Mouse (Mus musculus): ENCODE measurements around the gene Disp2.

The Disp2 gene

DNA sequence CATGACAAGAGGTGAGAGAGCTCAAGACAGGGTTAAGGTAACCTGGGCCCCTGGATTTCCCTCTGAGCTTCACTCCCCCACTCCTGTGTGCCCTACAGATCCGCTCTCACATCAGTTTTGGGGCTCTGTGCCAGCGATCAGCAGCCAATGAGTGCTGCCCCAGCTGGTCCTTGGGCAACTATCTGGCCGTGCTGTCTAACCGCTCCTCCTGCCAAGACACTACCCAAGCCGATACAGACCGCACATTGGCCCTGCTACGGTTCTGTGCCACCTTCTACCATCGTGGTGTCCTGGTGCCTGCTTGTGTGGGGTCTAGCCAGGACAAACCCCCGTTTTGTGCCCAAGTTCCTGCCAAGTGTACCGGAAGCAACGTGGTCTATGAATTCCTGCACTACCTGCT, 10.0 kb downstream of the Disp2 start:
- DNase-seq (ENCODE audit: low spot score) = no peak

- no peak for DNase-seq (ENCODE audit: low spot score)
Measured at GRCm38 (mm10) chr2:118790221-118790550, 10.7 kb downstream of the Disp2 start.

- DNase-seq (ENCODE audit: low spot score) = peak; percentile 86
Measured at GRCm38 (mm10) chr2:118790551-118791525, 11.3 kb downstream of the Disp2 start.

DNA sequence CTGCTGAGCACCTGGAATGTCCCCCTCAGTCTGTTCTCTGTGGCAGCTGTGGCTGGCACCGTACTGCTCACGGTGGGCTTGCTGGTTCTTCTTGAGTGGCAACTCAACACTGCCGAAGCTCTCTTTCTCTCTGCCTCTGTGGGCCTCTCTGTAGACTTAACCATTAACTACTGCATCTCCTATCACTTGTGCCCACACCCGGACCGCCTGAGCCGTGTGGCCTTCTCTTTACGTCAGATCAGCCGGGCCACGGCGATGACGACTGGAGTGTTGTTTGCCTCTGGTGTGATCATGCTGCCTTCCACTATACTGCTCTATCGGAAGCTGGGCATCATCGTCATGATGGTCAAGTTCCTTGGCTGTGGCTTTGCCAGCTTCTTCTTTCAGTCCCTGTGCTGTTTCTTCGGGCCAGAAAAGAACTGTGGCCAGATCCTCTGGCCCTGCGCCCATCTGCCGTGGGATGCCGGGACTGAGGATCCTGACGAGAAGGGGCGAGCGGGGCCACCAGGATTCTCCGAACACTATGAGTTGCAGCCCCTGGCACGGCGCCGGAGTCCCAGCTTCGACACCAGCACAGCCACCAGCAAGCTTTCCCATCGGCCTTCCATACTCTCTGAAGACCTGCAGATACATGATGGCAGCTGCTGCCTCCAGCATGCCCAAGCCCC, 12.2 kb downstream of the Disp2 start:
- DNase-seq (ENCODE audit: low spot score) = no peak

- no peak for DNase-seq (ENCODE audit: low spot score)
Measured at GRCm38 (mm10) chr2:118792259-118792613, 12.7 kb downstream of the Disp2 start.

- no peak for DNase-seq (ENCODE audit: low spot score)
Measured at GRCm38 (mm10) chr2:118793636-118794035, 14.1 kb downstream of the Disp2 start.

DNA sequence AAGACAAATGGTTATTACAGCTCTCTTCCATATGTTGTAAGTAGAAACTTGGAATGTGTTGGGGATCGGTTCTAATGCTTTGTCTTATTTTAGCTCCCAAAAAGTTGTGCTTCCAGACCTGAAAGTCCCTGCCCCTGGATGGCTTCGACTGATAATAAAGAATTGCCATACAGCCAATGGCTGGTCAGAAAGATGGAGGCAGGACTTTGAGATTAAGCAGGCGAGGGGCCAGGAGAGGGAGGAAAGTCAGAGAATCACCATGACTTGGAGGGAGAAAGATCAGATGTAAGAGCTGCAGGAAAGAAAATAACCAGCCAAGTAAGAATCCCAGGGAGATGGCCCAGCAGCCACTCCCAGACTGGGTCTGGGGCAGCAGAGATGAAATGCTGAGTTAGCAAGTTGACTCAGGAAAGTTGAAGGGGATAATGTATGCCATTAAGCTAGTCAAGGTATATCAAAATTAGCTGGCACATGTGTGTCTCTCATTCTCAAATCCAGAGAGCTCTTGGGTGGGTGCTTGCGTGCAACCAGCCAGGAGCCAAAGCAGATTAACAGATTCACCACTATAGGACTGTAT, 23.1 kb downstream of the Disp2 start:
- DNase-seq (ENCODE audit: low spot score) = no peak

DNA sequence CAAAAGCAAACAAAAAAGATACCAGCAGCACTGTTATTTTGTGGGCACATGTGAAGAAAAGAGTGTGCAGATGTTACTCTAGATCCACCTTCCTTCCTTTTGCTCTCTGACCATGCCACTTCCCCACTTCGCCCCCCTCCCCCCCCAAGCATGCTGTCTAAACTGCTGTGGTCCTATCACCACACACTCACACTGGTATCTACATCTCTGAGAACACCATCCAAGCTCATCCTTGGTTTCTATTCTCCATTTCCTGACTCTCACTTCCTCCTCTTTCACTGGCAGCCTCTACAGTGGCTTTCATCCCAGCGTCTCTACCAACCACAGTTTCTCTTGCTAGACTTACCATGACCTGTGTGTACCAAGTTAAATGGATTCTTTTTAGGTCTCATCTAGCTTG, 25.0 kb downstream of the Disp2 start:
- no peak for DNase-seq (ENCODE audit: low spot score)

DNA sequence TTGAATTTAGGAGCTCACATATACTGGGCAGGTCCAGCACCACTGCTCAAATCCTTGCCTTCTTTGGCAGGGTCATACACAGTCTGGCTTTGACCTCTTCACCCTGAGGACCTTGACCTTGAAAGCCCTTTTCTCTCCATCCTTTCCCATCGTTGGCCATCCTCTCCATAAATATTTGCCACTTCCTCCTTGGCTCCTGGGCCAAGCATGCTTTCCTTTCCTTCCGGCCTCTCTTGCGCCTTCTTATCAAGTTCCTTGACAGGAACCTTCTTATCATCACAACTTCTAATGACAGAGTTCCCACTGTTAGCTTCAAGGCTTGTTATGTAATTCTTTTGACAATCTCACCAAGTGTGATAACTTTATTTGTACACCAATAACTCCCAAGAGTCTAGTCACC, 25.6 kb downstream of the Disp2 start:
- DNase-seq (ENCODE audit: low spot score) = peak; percentile 57

GRCm38 (mm10) chr2:118805756-118806155, 26.2 kb downstream of the Disp2 start:
- DNase-seq (ENCODE audit: low spot score) = no peak

GRCm38 (mm10) chr2:118806860-118807259, 27.3 kb downstream of the Disp2 start:
- DNase-seq (ENCODE audit: low spot score) = peak; percentile 15

- DNase-seq (ENCODE audit: low spot score) = no peak
Measured at GRCm38 (mm10) chr2:118810861-118811260, 31.3 kb downstream of the Disp2 start.

GRCm38 (mm10) chr2:118812724-118813123, 33.2 kb downstream of the Disp2 start:
- no peak for DNase-seq (ENCODE audit: low spot score)

DNA sequence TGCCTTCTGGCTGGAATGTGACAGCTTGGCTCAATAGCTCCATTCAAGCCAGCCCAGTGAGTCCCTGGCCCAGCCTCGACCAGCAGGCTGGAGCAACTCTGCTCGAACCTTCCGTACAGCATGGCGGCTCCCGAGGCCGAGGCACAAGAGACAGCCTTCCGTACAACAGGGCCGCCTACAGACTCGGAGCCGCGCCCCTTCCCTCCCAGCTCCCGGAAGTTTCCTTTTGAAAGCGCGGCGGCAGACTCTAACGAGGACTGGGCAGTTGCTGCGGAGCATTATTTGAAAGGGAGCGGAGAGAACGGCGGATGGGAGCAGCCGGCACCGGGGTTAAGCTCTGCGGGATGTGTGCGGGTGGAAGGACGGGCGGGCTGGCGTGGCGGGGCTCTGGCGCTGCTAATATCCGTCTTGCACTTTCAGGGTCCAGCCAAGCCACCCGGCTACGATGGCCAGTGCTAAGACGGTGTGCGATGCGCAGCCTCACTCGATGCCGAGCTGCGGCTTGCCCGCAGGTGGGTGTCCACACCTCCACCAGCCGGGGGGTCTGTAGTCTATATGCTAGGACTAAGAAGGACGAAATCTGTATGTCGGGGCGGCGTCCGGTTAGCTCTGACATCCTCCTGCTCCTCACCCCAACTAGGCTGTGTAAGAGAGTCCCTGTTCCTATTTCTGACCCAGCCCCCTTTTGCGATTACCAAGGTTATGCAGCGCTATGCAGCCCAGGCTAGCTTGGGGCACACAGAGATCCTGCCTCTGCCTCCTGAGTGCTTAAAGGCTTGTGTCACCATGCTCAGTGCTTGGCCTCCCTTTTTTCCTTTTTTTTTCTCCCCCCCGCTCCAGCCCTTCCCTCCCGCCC, 34.7 kb downstream of the Disp2 start, which contains the start of gene Knstrn:
TSS of gene Knstrn (plus strand) at position 23 of the 856 bp plus-strand sequence.
- DNase-seq (ENCODE audit: low spot score) = peak; percentile 91

- no peak for DNase-seq (ENCODE audit: low spot score)
Measured at GRCm38 (mm10) chr2:118822800-118823199, 43.3 kb downstream of the Disp2 start.

DNA sequence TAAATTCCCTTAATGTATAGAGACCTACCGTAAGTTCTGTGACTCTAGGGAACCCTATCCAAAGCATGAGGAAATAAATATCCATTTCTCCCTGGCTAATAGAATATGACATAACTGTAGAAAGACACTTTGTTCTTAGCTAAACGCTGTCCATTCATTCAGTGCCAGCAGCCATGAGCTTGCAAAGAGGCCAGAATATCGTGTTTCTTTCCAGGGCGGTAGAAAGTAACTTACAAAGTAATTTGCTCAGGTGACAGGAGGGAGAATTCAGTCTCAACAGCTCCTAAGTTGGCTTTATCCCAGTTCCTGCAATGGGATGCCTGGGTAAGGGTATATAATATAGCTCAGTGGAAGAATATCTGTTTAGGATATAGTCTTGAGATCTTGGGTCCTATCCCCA, 44.9 kb downstream of the Disp2 start:
- DNase-seq (ENCODE audit: low spot score) = no peak

GRCm38 (mm10) chr2:118829096-118829495, 49.6 kb downstream of the Disp2 start:
- no peak for DNase-seq (ENCODE audit: low spot score)

DNA sequence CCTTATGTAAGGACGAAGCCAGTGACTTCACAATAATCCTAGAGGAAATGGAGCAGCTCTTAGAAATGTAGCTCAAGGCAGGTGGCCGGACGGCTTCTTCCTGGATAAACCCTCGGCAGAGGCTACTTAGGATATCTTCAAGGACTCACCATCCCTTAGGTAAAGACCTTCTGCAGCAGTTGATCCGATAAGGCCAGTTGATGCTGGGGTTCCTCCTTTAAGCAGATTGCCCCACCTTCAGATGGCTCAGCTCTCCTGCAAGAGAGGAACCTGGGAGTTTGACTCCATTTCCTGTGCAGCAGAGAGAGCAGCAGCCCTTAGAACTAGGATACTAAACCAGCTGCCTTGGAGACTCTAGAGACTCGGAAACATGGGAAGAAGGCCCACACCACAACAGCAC, 54.5 kb downstream of the Disp2 start:
- DNase-seq (ENCODE audit: low spot score) = no peak

GRCm38 (mm10) chr2:118835115-118835514, 55.6 kb downstream of the Disp2 start:
- DNase-seq (ENCODE audit: low spot score) = no peak

- DNase-seq (ENCODE audit: low spot score) = no peak
Measured at GRCm38 (mm10) chr2:118838330-118838729, 58.8 kb downstream of the Disp2 start.

DNA sequence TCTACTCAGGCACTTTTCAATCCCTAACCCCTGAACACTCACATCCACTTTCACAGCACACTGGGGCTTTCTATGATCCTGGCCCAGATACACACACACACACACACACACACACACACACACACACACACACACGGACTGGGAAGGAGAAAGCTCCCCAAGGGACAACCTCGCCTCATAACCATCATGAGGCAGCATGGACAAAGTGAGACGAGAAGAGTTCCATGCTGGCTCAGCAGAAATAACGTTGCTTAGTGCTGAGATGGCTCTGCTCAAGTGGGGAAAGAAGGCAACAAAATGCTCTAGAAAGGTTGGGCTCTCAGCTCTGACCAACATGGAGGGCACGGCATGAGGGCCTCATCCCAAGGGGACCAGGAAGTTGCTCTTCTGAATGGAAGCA, 61.7 kb downstream of the Disp2 start:
- DNase-seq (ENCODE audit: low spot score) = no peak

GRCm38 (mm10) chr2:118841774-118842173, 62.3 kb downstream of the Disp2 start:
- no peak for DNase-seq (ENCODE audit: low spot score)
